9 mouse cellular contexts compared by ENCODE assay signal in genomic region chr3:32698228-32698863, GRCm38 (mm10). TPM values are rescaled to one million over a fixed set of nuclear protein-coding genes. Genes with fewer than 3 reads are reported as not detected.
DNase-seq lines count a peak whose midpoint lies in the region; ATAC-seq and TF ChIP-seq lines count a peak whose summit lies in the region.
"Had no signal": no experiment of that assay in that cellular context is flagged by ENCODE, and none has a peak within 500 bp of the region (broad histone marks: within the 10 kb centered on the region; RNA-seq: fewer than 3 reads in every experiment).

No protein-coding gene starts in this region.

- H3K4me2 ChIP-seq in hindbrain, embryonic 13.5 days, result no peak overlapping the region

- DNase-seq in MEL (ENCODE audit: low read depth, low spot score), result peak; percentile 95
- DNase-seq in forelimb bud, embryonic 11.5 days (ENCODE audit: low read depth, low spot score), result peak; percentile 83
- DNase-seq in layer of hippocampus, postnatal 25 days (ENCODE audit: extremely low spot score in 1 of 2, low spot score in 1 of 2), result peak; percentile 93 to 100
- DNase-seq in lung, postnatal 14 days, result peak; percentile 95
- peak; percentile 89 for DNase-seq in retina, postnatal 1 day
- DNase-seq in thymus, postnatal 36 days, result peak; percentile 78 to 84

- peak overlapping the region; percentile 59 for H3K27ac ChIP-seq in MEL (ENCODE audit: control insufficient read depth, low read depth, low read length)
- H3K27ac ChIP-seq in hindbrain, embryonic 13.5 days, result no peak overlapping the region

- ATAC-seq in cerebellum, adult (ENCODE audit: insufficient number of reproducible peaks, low FRiP score, low TSS enrichment), result peak; percentile 91
- ATAC-seq in hindbrain, embryonic 13.5 days (ENCODE audit: low FRiP score), result peak; percentile 57; the same call in 1 of the 2 replicates

- peak; percentile 2 to 22; a peak in 1 of 4 replicates for TF ChIP-seq EP300 in MEL (IDR thresholded peaks at IDR 0.05; ENCODE audit: low read depth in 1 of 2, low read length in 2 of 2)

- no peaks in the 10 kb centered on the region for H3K9me3 ChIP-seq in MEL (replicated peaks; ENCODE audit: insufficient read depth, low read length)
- no peaks in the 10 kb centered on the region for H3K9me3 ChIP-seq in hindbrain, embryonic 13.5 days
- H3K9me3 ChIP-seq: megakaryocyte, embryonic 14.5 days had no signal

- 0 out of 4 replicates have a peak, but pooled peaks of 1 of the 2 experiments have one; percentile 33 for TF ChIP-seq POLR2A in MEL (IDR thresholded peaks at IDR 0.05; ENCODE audit: control insufficient read depth in 1 of 2, insufficient read depth in 1 of 2, low read depth in 1 of 2, low read length in 2 of 2, poor library complexity in 1 of 2)

- TF ChIP-seq CTCF in MEL (IDR thresholded peaks at IDR 0.05 in 2 of 3, conservative IDR thresholded peaks at IDR 0.05 in 1 of 3; ENCODE audit: control insufficient read depth in 1 of 3, insufficient read depth in 1 of 3, low read depth in 2 of 3, low read length in 3 of 3, poor library complexity in 1 of 3, severe bottlenecking in 1 of 3), result peak; percentile 94 to 98 (median 96)

- peak overlapping the region; percentile 51 for H3K9ac ChIP-seq in MEL (ENCODE audit: control insufficient read depth, low read depth, low read length, poor library complexity, severe bottlenecking)
- no peak overlapping the region for H3K9ac ChIP-seq in hindbrain, embryonic 13.5 days

- no peaks in the 10 kb centered on the region for H3K27me3 ChIP-seq in MEL (ENCODE audit: control insufficient read depth in 1 of 2, insufficient read depth in 2 of 2, low read length in 2 of 2)
- H3K27me3 ChIP-seq in hindbrain, embryonic 13.5 days, result no peaks in the 10 kb centered on the region
- H3K27me3 ChIP-seq: megakaryocyte, embryonic 14.5 days had no signal

- H3K36me3 ChIP-seq in MEL (ENCODE audit: control insufficient read depth in 1 of 2, insufficient read depth in 2 of 2, low read length in 2 of 2), result peaks cover 0 to 12% of the 10 kb centered on the region in 2 experiments; a peak in 2 of 4 replicates
- no peaks in the 10 kb centered on the region for H3K36me3 ChIP-seq in hindbrain, embryonic 13.5 days

- peak; percentile 98 for TF ChIP-seq RAD21 in MEL (IDR thresholded peaks at IDR 0.05; ENCODE audit: low read depth, low read length)

- 32% methylated on average over 7 of the region's 7 CpGs for WGBS in hindbrain, embryonic 13.5 days

- no peak overlapping the region for H3K4me3 ChIP-seq in MEL (ENCODE audit: control insufficient read depth in 1 of 2, insufficient read depth in 1 of 2, low read depth in 2 of 2, low read length in 2 of 2)
- no peak overlapping the region for H3K4me3 ChIP-seq in hindbrain, embryonic 13.5 days
- H3K4me3 ChIP-seq: megakaryocyte, embryonic 14.5 days had no signal

- no peaks in the 10 kb centered on the region for H3K79me2 ChIP-seq in MEL (ENCODE audit: control insufficient read depth, insufficient read depth, low read length, poor library complexity)

- peaks cover 6 to 7% of the 10 kb centered on the region in 2 experiments for H3K4me1 ChIP-seq in MEL (ENCODE audit: control insufficient read depth in 1 of 2, insufficient read depth in 2 of 2, low read length in 2 of 2)
- no peaks in the 10 kb centered on the region for H3K4me1 ChIP-seq in hindbrain, embryonic 13.5 days (replicated peaks)

TF ChIP-seq in MEL, 35 proteins besides CTCF, POLR2A, EP300 and RAD21:
- TF ChIP-seq NRF1 (IDR thresholded peaks at IDR 0.05; ENCODE audit: insufficient read depth, low read depth, low read length, poor library complexity, severe bottlenecking) (no peak), CHD2 (IDR thresholded peaks at IDR 0.05; ENCODE audit: low read length) (no peak), SIN3A (IDR thresholded peaks at IDR 0.05; ENCODE audit: low read length) (peak; percentile 82), MEF2A (IDR thresholded peaks at IDR 0.05; ENCODE audit: extremely low read depth, insufficient replicate concordance, low read depth, low read length, poor library complexity, severe bottlenecking) (no peak), TBP (IDR thresholded peaks at IDR 0.05; ENCODE audit: low read depth, low read length) (no peak), E2F4 (IDR thresholded peaks at IDR 0.05; ENCODE audit: borderline replicate concordance, low read depth, low read length) (no peak), USF1 (IDR thresholded peaks at IDR 0.05; ENCODE audit: low read depth, low read length) (peak; percentile 75), GATA1 (IDR thresholded peaks at IDR 0.05; ENCODE audit: low read depth, low read length) (no peak; the same call in 1 of the 2 replicates), ETS1 (IDR thresholded peaks at IDR 0.05; ENCODE audit: low read depth, low read length) (no peak; the same call in 1 of the 2 replicates), MXI1 (IDR thresholded peaks at IDR 0.05; ENCODE audit: low read depth, low read length) (no peak; the same call in 1 of the 2 replicates), KAT2A (conservative IDR thresholded peaks at IDR 0.05; ENCODE audit: low read depth, low read length) (no peak), BHLHE40 (IDR thresholded peaks at IDR 0.05; ENCODE audit: borderline replicate concordance, low read depth, low read length) (no peak), ZKSCAN1 (IDR thresholded peaks at IDR 0.05; ENCODE audit: low read depth, low read length) (no peak), ZC3H11A (IDR thresholded peaks at IDR 0.05; ENCODE audit: low read depth, low read length) (peak; percentile 96), UBTF (IDR thresholded peaks at IDR 0.05; ENCODE audit: borderline replicate concordance, insufficient read depth, low read depth, low read length) (no peak), MAZ (IDR thresholded peaks at IDR 0.05; ENCODE audit: low read depth, low read length) (no peak), MYB (IDR thresholded peaks at IDR 0.05; ENCODE audit: low read depth, low read length) (no peak; the same call in 1 of the 2 replicates), MAX (IDR thresholded peaks at IDR 0.05; ENCODE audit: low read length) (peak; percentile 82), TAL1 (IDR thresholded peaks at IDR 0.05; ENCODE audit: low read length) (no peak), RCOR1 (IDR thresholded peaks at IDR 0.05; ENCODE audit: low read depth, low read length) (no peak; the same call in 1 of the 2 replicates), USF2 (IDR thresholded peaks at IDR 0.05; ENCODE audit: borderline replicate concordance in 1 of 2, insufficient read depth in 1 of 2, low read depth in 1 of 2, low read length in 2 of 2) (no peak), SMC3 (IDR thresholded peaks at IDR 0.05; ENCODE audit: low read depth, low read length) (peak; percentile 99), JUND (IDR thresholded peaks at IDR 0.05; ENCODE audit: low read depth, low read length) (peak; percentile 56; the same call in 1 of the 2 replicates), ELF1 (IDR thresholded peaks at IDR 0.05; ENCODE audit: low read depth, low read length) (no peak), TCF12 (IDR thresholded peaks at IDR 0.05; ENCODE audit: low read depth, low read length) (0 out of 2 replicates have a peak, but pooled peaks have one; percentile 11), MAFK (IDR thresholded peaks at IDR 0.05; ENCODE audit: borderline replicate concordance, low read depth, low read length) (no peak), ZMIZ1 (IDR thresholded peaks at IDR 0.05; ENCODE audit: low read depth, low read length) (no peak), GABPA (IDR thresholded peaks at IDR 0.05; ENCODE audit: low read depth, low read length) (no peak), HCFC1 (IDR thresholded peaks at IDR 0.05; ENCODE audit: low read depth, low read length) (no peak; the same call in 1 of the 2 replicates), CHD1 (IDR thresholded peaks at IDR 0.05; ENCODE audit: low read depth, low read length) (no peak), POLR2AphosphoS5 (IDR thresholded peaks at IDR 0.05; ENCODE audit: borderline replicate concordance, low read depth, low read length) (no peak), NELFE (IDR thresholded peaks at IDR 0.05; ENCODE audit: low read depth, low read length) (no peak), ZNF384 (IDR thresholded peaks at IDR 0.05; ENCODE audit: low read depth, low read length) (peak; percentile 27; the same call in 1 of the 2 replicates), POLR2AphosphoS2 (IDR thresholded peaks at IDR 0.05; ENCODE audit: low read length) (no peak), MYC (IDR thresholded peaks at IDR 0.05; ENCODE audit: low read depth, low read length) (peak; percentile 78)
TF ChIP-seq in MEL: peak in this region for 9.

RNA-seq across cellular contexts. Expression of gene Actl6a, which starts 7.8 kb away (rescaled TPM):
- 164 and 175 TPM in 2 replicates for total RNA-seq in MEL (2012; rRNA removed)
- 100 to 1,000 TPM in 1 of 2 experiments, not detected in 1; 129 TPM for polyA plus RNA-seq in MEL (2012; ENCODE audit: insufficient read depth in 1 of 2, insufficient read length in 2 of 2, low read depth in 1 of 2, low replicate concordance in 2 of 2, missing spikeins in 1 of 2)
- polyA plus RNA-seq in hindbrain, embryonic 13.5 days (2015; fragmentation: Nextera tagmentation; extraction: Ambion mirVana), result 104 and 105 TPM in 2 replicates
- 10 to 100 TPM; 16.1 to 21.6 TPM for total RNA-seq in layer of hippocampus, postnatal 25 days (2021)

RNA-seq across cellular contexts. Expression of gene Ndufb5, which starts 38.4 kb away (rescaled TPM):
- 232 and 241 TPM in 2 replicates for total RNA-seq in MEL (2012; rRNA removed)
- 100 to 1,000 TPM; 213 to 502 TPM for polyA plus RNA-seq in MEL (2012; ENCODE audit: insufficient read depth in 1 of 2, insufficient read length in 2 of 2, low read depth in 1 of 2, low replicate concordance in 2 of 2, missing spikeins in 1 of 2)
- polyA plus RNA-seq in hindbrain, embryonic 13.5 days (2015; fragmentation: Nextera tagmentation; extraction: Ambion mirVana), result 323 and 339 TPM in 2 replicates
- 100 to 1,000 TPM; 200 to 202 TPM for total RNA-seq in layer of hippocampus, postnatal 25 days (2021)

RNA-seq across cellular contexts. Expression of gene Mrpl47, which starts 39.1 kb away (rescaled TPM):
- total RNA-seq in MEL (2012; rRNA removed), result 61.5 and 70.3 TPM in 2 replicates
- 10 to 100 TPM in 1 of 2 experiments, not detected in 1; 73.1 TPM for polyA plus RNA-seq in MEL (2012; ENCODE audit: insufficient read depth in 1 of 2, insufficient read length in 2 of 2, low read depth in 1 of 2, low replicate concordance in 2 of 2, missing spikeins in 1 of 2)
- polyA plus RNA-seq in hindbrain, embryonic 13.5 days (2015; fragmentation: Nextera tagmentation; extraction: Ambion mirVana), result 35.6 and 36.5 TPM in 2 replicates
- total RNA-seq in layer of hippocampus, postnatal 25 days (2021), result 10 to 100 TPM; 21.1 to 22.5 TPM
